Mouse (Mus musculus) embryonic facial prominence, embryonic 10.5 days (tissue): ENCODE measurements at regions not wholly inside any gene's neighbourhood (a gene's known extent, or its start where the extent isn't known, plus 50 kb on each side); places are given as distances from the start of the nearest gene placed in this dataset.

ENCODE experiments used
- DNase-seq: peaks from one replicate; pipeline ENCODE4 v3.0.0-alpha.2; 2017; ENCODE audit warnings: low spot score
- H3K27ac ChIP-seq: fragments of 300-500 bp; sonication (generic); replicated peaks from 2 replicates; pipeline ENCODE4 v1.5.1; 2016; ENCODE audit warnings: mild to moderate bottlenecking
- H3K27me3 ChIP-seq: fragments of 300-500 bp; sonication (generic); replicated peaks from 2 replicates; pipeline ENCODE4 v1.6.1; 2016; ENCODE audit warnings: low read depth, mild to moderate bottlenecking; ENCODE audit not compliant: poor library complexity, severe bottlenecking
- H3K36me3 ChIP-seq: fragments of 300-500 bp; sonication (generic); replicated peaks from 2 replicates; pipeline ENCODE4 v1.6.1; 2016; ENCODE audit warnings: mild to moderate bottlenecking, moderate library complexity
- H3K4me1 ChIP-seq: fragments of 300-500 bp; sonication (generic); 2 replicates; pipeline ENCODE4 v1.6.1; 2016
- H3K4me3 ChIP-seq: fragments of 300-500 bp; sonication (generic); 2 replicates; pipeline ENCODE4 v1.5.1; 2016; ENCODE audit warnings: mild to moderate bottlenecking, moderate library complexity
- H3K9me3 ChIP-seq: fragments of 300-500 bp; sonication (generic); 2 replicates; pipeline ENCODE4 v1.6.1; 2016; ENCODE audit warnings: mild to moderate bottlenecking
- WGBS: fragments of 180-500 bp; shearing (Covaris S2); methylation state at CpG from one replicate; pipeline ENCODE4 v1.1.7; 2016; 5-methylcytosine and 5-hydroxymethylcytosine counted together

DNA sequence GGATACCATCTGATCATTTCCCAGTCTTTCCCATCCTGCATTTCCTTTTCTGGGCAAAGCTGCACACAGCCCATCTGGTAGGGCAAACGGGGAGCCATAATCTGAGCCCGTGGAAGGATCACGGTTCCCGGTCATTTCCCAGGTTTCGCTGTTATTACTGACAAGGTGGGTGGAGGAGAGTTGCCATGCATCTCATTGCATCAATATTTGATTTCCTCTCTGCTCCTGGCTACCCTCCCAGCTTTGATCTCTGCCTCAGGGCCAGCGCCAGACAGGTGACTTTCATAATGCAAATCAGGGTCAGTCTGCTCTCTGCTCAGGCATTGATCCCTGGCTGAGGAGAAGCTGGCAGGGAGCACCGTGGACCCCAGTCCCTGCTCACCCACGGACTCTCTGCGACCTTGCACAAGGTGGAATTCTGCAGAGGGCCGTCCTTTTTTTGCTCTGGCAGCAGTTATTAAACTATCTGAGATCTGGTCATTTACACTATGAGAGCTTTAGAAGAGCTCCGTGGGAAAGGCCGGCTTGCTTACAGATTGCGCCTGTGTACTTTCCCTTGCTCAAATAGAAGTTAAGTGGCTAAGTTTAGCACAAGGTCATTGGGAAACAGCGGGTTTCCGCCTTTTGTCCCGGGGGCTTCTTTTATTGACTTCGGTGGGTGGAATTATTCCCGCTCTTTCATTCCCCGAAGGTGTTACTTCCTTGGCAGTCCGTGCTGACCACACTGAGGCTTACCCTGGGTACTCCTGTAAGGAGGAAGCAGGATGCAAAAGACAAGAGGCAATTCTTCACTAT lies 114.1 kb upstream of the Slit3 start:
- WGBS = 51% methylated on average over 20 of the region's 20 CpGs
- no peak overlapping the region for H3K4me3 ChIP-seq
- H3K27ac ChIP-seq = no peak overlapping the region
- no peaks in the 10 kb centered on the region for H3K36me3 ChIP-seq
- DNase-seq = peak; percentile 19
- H3K4me1 ChIP-seq = peaks cover 15% of the 10 kb centered on the region
- H3K27me3 ChIP-seq = peaks cover 27% of the 10 kb centered on the region
- H3K9me3 ChIP-seq = no peaks in the 10 kb centered on the region

DNA sequence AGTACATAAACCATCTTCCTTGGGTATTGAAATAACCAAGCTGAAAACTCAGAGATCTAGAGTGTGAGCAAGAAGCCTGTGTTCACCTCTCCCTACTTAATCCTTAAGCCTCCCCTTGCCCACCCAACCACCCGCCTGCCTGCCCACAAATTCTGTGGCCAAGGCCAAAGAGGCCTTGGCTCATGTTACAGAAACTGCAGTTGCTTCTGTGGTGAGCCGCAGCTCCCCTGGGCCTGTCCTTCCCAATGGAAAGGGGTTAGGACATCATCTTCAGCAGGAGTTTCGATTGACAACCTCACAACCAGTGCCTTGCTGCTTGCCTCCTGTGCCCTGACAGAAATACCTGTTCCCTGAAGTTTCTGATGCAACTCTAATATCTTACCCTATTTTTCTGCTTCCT lies 115.9 kb upstream of the Slit3 start:
- H3K4me3 ChIP-seq = no peak overlapping the region
- no peak overlapping the region for H3K27ac ChIP-seq
- WGBS = 69% methylated on average over 3 of the region's 3 CpGs
- DNase-seq = no peak
- H3K36me3 ChIP-seq = no peaks in the 10 kb centered on the region
- H3K27me3 ChIP-seq = peaks cover 30% of the 10 kb centered on the region
- no peaks in the 10 kb centered on the region for H3K9me3 ChIP-seq
- H3K4me1 ChIP-seq = peaks cover 10% of the 10 kb centered on the region

GRCm38 (mm10) chr11:35004431-35004830 lies 116.6 kb upstream of the Slit3 start:
- 75% methylated on average over 1 of the region's 1 CpGs for WGBS
- H3K9me3 ChIP-seq = no peaks in the 10 kb centered on the region

GRCm38 (mm10) chr11:35003956-35004355 lies 117.1 kb upstream of the Slit3 start:
- no peaks in the 10 kb centered on the region for H3K36me3 ChIP-seq
- no peak overlapping the region for H3K27ac ChIP-seq
- WGBS = 30% methylated on average over 3 of the region's 3 CpGs
- H3K9me3 ChIP-seq = no peaks in the 10 kb centered on the region
- H3K27me3 ChIP-seq = peaks cover 25% of the 10 kb centered on the region
- H3K4me1 ChIP-seq = peaks cover 10% of the 10 kb centered on the region
- DNase-seq = no peak
- no peak overlapping the region for H3K4me3 ChIP-seq

More at GRCm38 (mm10) chr11:35004431-35004830, 116.6 kb upstream of the Slit3 start:
- no peak overlapping the region for H3K27ac ChIP-seq
- peaks cover 10% of the 10 kb centered on the region for H3K4me1 ChIP-seq
- peaks cover 29% of the 10 kb centered on the region for H3K27me3 ChIP-seq
- H3K36me3 ChIP-seq = no peaks in the 10 kb centered on the region
- H3K4me3 ChIP-seq = no peak overlapping the region
- no peak for DNase-seq

GRCm38 (mm10) chr11:34997906-34998305 lies 123.1 kb upstream of the Slit3 start:
- DNase-seq = no peak
- no peaks in the 10 kb centered on the region for H3K36me3 ChIP-seq
- H3K27ac ChIP-seq = no peak overlapping the region
- 0 out of 2 replicates have a peak, but pooled peaks cover 3% of the 10 kb centered on the region for H3K27me3 ChIP-seq
- 88% methylated on average over 2 of the region's 2 CpGs for WGBS
- H3K4me1 ChIP-seq = no peaks in the 10 kb centered on the region
- H3K9me3 ChIP-seq = no peaks in the 10 kb centered on the region
- H3K4me3 ChIP-seq = no peak overlapping the region

DNA sequence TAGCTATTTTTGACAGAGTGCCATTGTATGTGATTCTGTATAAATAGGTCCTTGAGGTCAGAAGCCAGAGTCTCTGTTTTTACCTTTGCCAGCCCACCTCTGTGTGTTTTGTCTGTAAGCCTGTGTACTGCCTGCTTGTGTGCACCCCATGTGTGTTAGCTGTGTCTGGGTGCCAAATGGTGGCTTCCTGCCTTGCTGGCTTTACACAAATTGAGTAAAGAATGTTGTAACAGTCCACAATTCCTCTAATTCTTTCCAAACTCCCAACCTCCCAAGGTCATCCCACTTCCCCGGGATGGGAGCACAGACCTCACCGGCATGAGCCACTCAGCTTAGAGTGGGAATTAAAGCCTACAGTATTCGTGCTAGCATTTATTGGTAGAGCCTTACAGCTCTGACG lies 125.5 kb upstream of the Slit3 start:
- Histone ChIP-seq H3K9me3 (no peaks in the 10 kb centered on the region), H3K4me3 (no peak overlapping the region), H3K4me1 (no peaks in the 10 kb centered on the region), H3K36me3 (no peaks in the 10 kb centered on the region), H3K27ac (no peak overlapping the region), H3K27me3 (no peaks in the 10 kb centered on the region)
- DNase-seq = no peak
- 84% methylated on average over 4 of the region's 4 CpGs for WGBS

- Histone ChIP-seq H3K9me3 (no peaks in the 10 kb centered on the region), H3K27me3 (no peaks in the 10 kb centered on the region), H3K4me1 (peaks cover 7% of the 10 kb centered on the region), H3K36me3 (no peaks in the 10 kb centered on the region), H3K4me3 (no peak overlapping the region), H3K27ac (0 out of 2 replicates have a peak overlapping the region, but pooled peaks have one; percentile 30)
- DNase-seq = no peak
- 56% methylated on average over 5 of the region's 5 CpGs for WGBS
Observed at GRCm38 (mm10) chr11:34982775-34983457, 138.1 kb upstream of the Slit3 start.

GRCm38 (mm10) chr11:34980210-34980609 lies 140.8 kb upstream of the Slit3 start:
- Histone ChIP-seq H3K27me3 (no peaks in the 10 kb centered on the region), H3K4me1 (peaks cover 7% of the 10 kb centered on the region), H3K36me3 (no peaks in the 10 kb centered on the region), H3K4me3 (no peak overlapping the region), H3K27ac (no peak overlapping the region), H3K9me3 (no peaks in the 10 kb centered on the region)
- WGBS = 83% methylated on average over 1 of the region's 1 CpGs
- DNase-seq = no peak

DNA sequence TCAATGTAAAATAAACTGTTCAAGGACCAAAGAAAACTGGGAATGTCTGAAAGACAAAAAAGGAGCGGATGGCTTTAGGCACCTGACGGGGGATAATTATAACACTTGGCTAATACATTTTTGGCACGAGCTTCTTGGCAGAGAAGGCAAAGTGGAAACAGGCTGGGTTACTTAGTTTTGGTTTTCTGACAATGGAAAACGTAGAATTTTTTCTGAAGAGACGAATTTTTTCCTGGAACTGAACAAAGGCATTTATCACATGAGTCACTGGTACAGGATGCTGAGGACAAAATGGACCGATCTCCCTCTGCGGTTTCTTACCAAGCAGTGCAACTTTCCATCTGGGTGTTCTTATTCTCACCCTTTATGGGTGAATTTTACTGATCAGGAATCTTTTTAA lies 143.2 kb upstream of the Slit3 start:
- WGBS = 88% methylated on average over 7 of the region's 7 CpGs
- no peak overlapping the region for H3K4me3 ChIP-seq
- H3K27me3 ChIP-seq = no peaks in the 10 kb centered on the region
- H3K9me3 ChIP-seq = no peaks in the 10 kb centered on the region
- DNase-seq = no peak
- H3K4me1 ChIP-seq = peaks cover 7% of the 10 kb centered on the region; the same call in 1 of the 2 replicates
- no peak overlapping the region for H3K27ac ChIP-seq
- H3K36me3 ChIP-seq = no peaks in the 10 kb centered on the region

- 65% methylated on average over 8 of the region's 8 CpGs for WGBS
- H3K4me3 ChIP-seq = no peak overlapping the region
- H3K27ac ChIP-seq = no peak overlapping the region
- no peaks in the 10 kb centered on the region for H3K9me3 ChIP-seq
- DNase-seq = no peak
- no peaks in the 10 kb centered on the region for H3K36me3 ChIP-seq
- no peaks in the 10 kb centered on the region for H3K27me3 ChIP-seq
- peaks cover 4% of the 10 kb centered on the region; the same call in 1 of the 2 replicates for H3K4me1 ChIP-seq
Observed at GRCm38 (mm10) chr11:34975771-34976302, 142.4 kb upstream of the Spdl1 start.

DNA sequence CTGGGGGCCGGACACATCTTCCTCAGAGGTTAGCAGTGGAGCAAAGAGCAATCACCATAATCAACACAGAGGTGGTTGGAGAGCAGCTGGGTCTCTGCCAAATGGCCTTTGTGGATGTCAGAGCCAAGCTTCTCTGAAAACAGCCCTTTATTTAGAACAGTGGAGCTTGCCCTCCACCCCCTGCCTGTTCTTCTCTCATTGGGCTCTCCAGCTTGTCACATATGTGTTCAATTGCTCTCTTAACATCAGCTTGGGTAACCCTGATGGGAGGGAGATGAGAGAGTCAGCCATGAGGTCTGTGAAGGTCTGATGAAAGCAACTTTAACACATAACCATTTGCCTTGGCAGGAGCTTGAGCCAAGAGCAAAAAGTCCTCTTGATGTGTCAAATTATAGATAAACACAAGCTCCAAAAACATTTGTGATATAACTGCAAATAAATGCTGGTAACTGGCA lies 140.1 kb upstream of the Spdl1 start:
- 46% methylated on average over 1 of the region's 1 CpGs for WGBS
- no peak for DNase-seq
- H3K4me3 ChIP-seq = no peak overlapping the region
- H3K4me1 ChIP-seq = peaks cover 4% of the 10 kb centered on the region; the same call in 1 of the 2 replicates
- no peaks in the 10 kb centered on the region for H3K36me3 ChIP-seq
- no peaks in the 10 kb centered on the region for H3K9me3 ChIP-seq
- H3K27ac ChIP-seq = no peak overlapping the region
- no peaks in the 10 kb centered on the region for H3K27me3 ChIP-seq

GRCm38 (mm10) chr11:34973012-34973411 lies 139.6 kb upstream of the Spdl1 start:
- Histone ChIP-seq H3K4me1 (peaks cover 4% of the 10 kb centered on the region; the same call in 1 of the 2 replicates), H3K4me3 (no peak overlapping the region), H3K27me3 (no peaks in the 10 kb centered on the region), H3K9me3 (no peaks in the 10 kb centered on the region), H3K36me3 (no peaks in the 10 kb centered on the region), H3K27ac (no peak overlapping the region)
- no peak for DNase-seq
- WGBS = 72% methylated on average over 5 of the region's 5 CpGs
